Mouse (Mus musculus): Measurements from ENCODE around the gene Cd244a. TPM values are rescaled to one million over a fixed set of nuclear protein-coding genes. Genes with fewer than 3 reads are reported as not detected.

Gene Cd244a
- polyA plus RNA-seq, 1 experiment from 2014 or later, result not detected

GRCm38 (mm10) chr1:171563042-171563441 is 4.0 kb downstream of the Cd244a start:
- H3K4me3 ChIP-seq (ENCODE audit: low read depth, low read length), result no peak overlapping the region

DNA sequence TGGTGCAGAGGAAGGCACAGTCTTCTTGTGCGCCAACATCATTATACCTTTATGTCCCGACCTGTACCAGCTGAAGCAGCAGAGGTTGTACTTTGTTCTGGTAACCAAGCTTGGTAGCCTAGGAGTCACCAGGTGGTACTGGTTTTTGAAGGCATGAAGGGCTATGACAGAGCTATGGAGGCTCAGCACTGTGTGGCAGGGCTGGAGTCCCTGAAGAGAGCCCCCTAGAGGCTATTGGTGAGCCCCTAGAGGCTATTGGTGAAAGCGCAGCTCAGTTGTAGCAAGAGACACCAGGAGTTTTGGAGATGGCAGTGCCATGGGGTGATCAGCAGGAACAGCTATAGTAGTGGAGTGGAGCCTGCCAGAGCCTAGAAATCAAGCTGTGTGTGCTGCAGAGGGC is 5.3 kb downstream of the Cd244a start:
- no peaks in the 10 kb centered on the region for H3K27me3 ChIP-seq (ENCODE audit: control insufficient read depth, insufficient read depth, low read length)
- no peak overlapping the region for H3K4me2 ChIP-seq (ENCODE audit: low read depth, low read length, severe bottlenecking)
- H3K4me3 ChIP-seq (ENCODE audit: low read depth, low read length), result no peak overlapping the region
- H3K9ac ChIP-seq (ENCODE audit: low read length), result no peak overlapping the region
- WGBS, result 53% methylated on average over 3 of the region's 3 CpGs
- H3K27ac ChIP-seq (ENCODE audit: low read depth, low read length), result no peak overlapping the region
- ATAC-seq (replicated peaks; ENCODE audit: low FRiP score) (peak; percentile 61; the same call in 1 of the 2 replicates), DNase-seq (ENCODE audit: low spot score) (peak; percentile 65)
- no peaks in the 10 kb centered on the region for H3K9me3 ChIP-seq (ENCODE audit: control insufficient read depth, low read length)
- H3K36me3 ChIP-seq (ENCODE audit: control insufficient read depth, insufficient read depth, low read length), result no peaks in the 10 kb centered on the region
- H3K4me1 ChIP-seq (replicated peaks; ENCODE audit: control insufficient read depth, insufficient read depth, low read length), result no peaks in the 10 kb centered on the region

More at GRCm38 (mm10) chr1:171563042-171563441, 4.0 kb downstream of the Cd244a start:
- H3K27me3 ChIP-seq (ENCODE audit: control insufficient read depth, insufficient read depth, low read length), result no peaks in the 10 kb centered on the region
- no peaks in the 10 kb centered on the region for H3K36me3 ChIP-seq (ENCODE audit: control insufficient read depth, insufficient read depth, low read length)
- WGBS, result 76% methylated on average over 2 of the region's 2 CpGs
- ATAC-seq (replicated peaks; ENCODE audit: low FRiP score) (no peak), DNase-seq (ENCODE audit: low spot score) (no peak)
- H3K9ac ChIP-seq (ENCODE audit: low read length), result no peak overlapping the region
- no peaks in the 10 kb centered on the region for H3K9me3 ChIP-seq (ENCODE audit: control insufficient read depth, low read length)
- H3K27ac ChIP-seq (ENCODE audit: low read depth, low read length), result no peak overlapping the region
- H3K4me2 ChIP-seq (ENCODE audit: low read depth, low read length, severe bottlenecking), result no peak overlapping the region
- no peaks in the 10 kb centered on the region for H3K4me1 ChIP-seq (replicated peaks; ENCODE audit: control insufficient read depth, insufficient read depth, low read length)

GRCm38 (mm10) chr1:171565888-171566287 is 6.9 kb downstream of the Cd244a start:
- no peak for ATAC-seq (replicated peaks; ENCODE audit: low FRiP score)
- Histone ChIP-seq H3K27ac (ENCODE audit: low read depth, low read length) (no peak overlapping the region), H3K4me3 (ENCODE audit: low read depth, low read length) (no peak overlapping the region), H3K9ac (ENCODE audit: low read length) (no peak overlapping the region), H3K36me3 (ENCODE audit: control insufficient read depth, insufficient read depth, low read length) (no peaks in the 10 kb centered on the region), H3K9me3 (ENCODE audit: control insufficient read depth, low read length) (no peaks in the 10 kb centered on the region), H3K27me3 (ENCODE audit: control insufficient read depth, insufficient read depth, low read length) (no peaks in the 10 kb centered on the region), H3K4me1 (replicated peaks; ENCODE audit: control insufficient read depth, insufficient read depth, low read length) (no peaks in the 10 kb centered on the region), H3K4me2 (ENCODE audit: low read depth, low read length, severe bottlenecking) (no peak overlapping the region)
- DNase-seq (ENCODE audit: low spot score), result no peak
- 84% methylated on average over 4 of the region's 4 CpGs for WGBS

- ATAC-seq (replicated peaks; ENCODE audit: low FRiP score), result peak; percentile 33; the same call in 1 of the 2 replicates
- DNase-seq (ENCODE audit: low spot score), result peak; percentile 65
- Histone ChIP-seq H3K9me3 (ENCODE audit: control insufficient read depth, low read length) (no peaks in the 10 kb centered on the region), H3K4me1 (replicated peaks; ENCODE audit: control insufficient read depth, insufficient read depth, low read length) (no peaks in the 10 kb centered on the region), H3K27me3 (ENCODE audit: control insufficient read depth, insufficient read depth, low read length) (no peaks in the 10 kb centered on the region), H3K4me2 (ENCODE audit: low read depth, low read length, severe bottlenecking) (no peak overlapping the region), H3K36me3 (ENCODE audit: control insufficient read depth, insufficient read depth, low read length) (no peaks in the 10 kb centered on the region), H3K27ac (ENCODE audit: low read depth, low read length) (no peak overlapping the region), H3K9ac (ENCODE audit: low read length) (no peak overlapping the region), H3K4me3 (ENCODE audit: low read depth, low read length) (no peak overlapping the region)
- 29% methylated on average over 8 of the region's 8 CpGs for whole genome bisulfite sequencing
Observed at GRCm38 (mm10) chr1:171566777-171567176, 7.8 kb downstream of the Cd244a start.

DNA sequence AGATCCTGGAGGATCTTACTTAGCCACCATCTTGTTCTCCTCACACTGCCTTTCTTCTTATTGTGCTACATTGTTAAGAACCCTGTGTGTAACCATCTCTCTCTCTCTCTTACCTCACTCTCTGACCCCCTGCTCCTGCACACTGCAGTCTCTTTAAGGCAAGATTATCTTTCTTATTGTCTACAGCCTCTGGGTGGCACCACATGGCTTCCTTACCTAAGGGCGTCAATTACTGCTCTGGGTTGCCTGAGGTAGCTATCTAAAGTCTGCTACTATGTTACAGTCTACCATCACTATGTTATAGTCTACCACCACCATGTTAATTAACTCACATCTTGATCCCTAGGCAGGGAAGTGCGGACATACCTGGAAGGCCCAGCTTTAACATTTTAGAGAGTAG is 9.4 kb downstream of the Cd244a start:
- H3K9ac ChIP-seq (ENCODE audit: low read length), result no peak overlapping the region
- H3K4me3 ChIP-seq (ENCODE audit: low read depth, low read length), result no peak overlapping the region
- no peaks in the 10 kb centered on the region for H3K9me3 ChIP-seq (ENCODE audit: control insufficient read depth, low read length)
- no peak overlapping the region for H3K27ac ChIP-seq (ENCODE audit: low read depth, low read length)
- no peaks in the 10 kb centered on the region for H3K27me3 ChIP-seq (ENCODE audit: control insufficient read depth, insufficient read depth, low read length)
- no peaks in the 10 kb centered on the region for H3K36me3 ChIP-seq (ENCODE audit: control insufficient read depth, insufficient read depth, low read length)
- no peak overlapping the region for H3K4me2 ChIP-seq (ENCODE audit: low read depth, low read length, severe bottlenecking)
- WGBS, result 57% methylated on average over 2 of the region's 2 CpGs
- no peaks in the 10 kb centered on the region for H3K4me1 ChIP-seq (replicated peaks; ENCODE audit: control insufficient read depth, insufficient read depth, low read length)
- no peak for DNase-seq (ENCODE audit: low spot score)
- no peak for ATAC-seq (replicated peaks; ENCODE audit: low FRiP score)

GRCm38 (mm10) chr1:171577168-171577567 is 18.2 kb downstream of the Cd244a start:
- H3K4me1 ChIP-seq (replicated peaks; ENCODE audit: control insufficient read depth, insufficient read depth, low read length), result no peaks in the 10 kb centered on the region
- no peaks in the 10 kb centered on the region for H3K27me3 ChIP-seq (ENCODE audit: control insufficient read depth, insufficient read depth, low read length)
- DNase-seq (ENCODE audit: low spot score), result no peak
- ATAC-seq (replicated peaks; ENCODE audit: low FRiP score), result no peak
- no peaks in the 10 kb centered on the region for H3K9me3 ChIP-seq (ENCODE audit: control insufficient read depth, low read length)
- 85% methylated on average over 7 of the region's 7 CpGs for WGBS
- H3K4me2 ChIP-seq (ENCODE audit: low read depth, low read length, severe bottlenecking), result no peak overlapping the region
- H3K36me3 ChIP-seq (ENCODE audit: control insufficient read depth, insufficient read depth, low read length), result no peaks in the 10 kb centered on the region
- no peak overlapping the region for H3K27ac ChIP-seq (ENCODE audit: low read depth, low read length)
- no peak overlapping the region for H3K9ac ChIP-seq (ENCODE audit: low read length)
- no peak overlapping the region for H3K4me3 ChIP-seq (ENCODE audit: low read depth, low read length)

- H3K4me3 ChIP-seq (ENCODE audit: low read depth, low read length), result no peak overlapping the region
- no peaks in the 10 kb centered on the region for H3K9me3 ChIP-seq (ENCODE audit: control insufficient read depth, low read length)
- WGBS, result 90% methylated on average over 2 of the region's 2 CpGs
- no peak overlapping the region for H3K27ac ChIP-seq (ENCODE audit: low read depth, low read length)
- H3K27me3 ChIP-seq (ENCODE audit: control insufficient read depth, insufficient read depth, low read length), result no peaks in the 10 kb centered on the region
- no peaks in the 10 kb centered on the region for H3K36me3 ChIP-seq (ENCODE audit: control insufficient read depth, insufficient read depth, low read length)
- no peak overlapping the region for H3K9ac ChIP-seq (ENCODE audit: low read length)
- H3K4me1 ChIP-seq (replicated peaks; ENCODE audit: control insufficient read depth, insufficient read depth, low read length), result no peaks in the 10 kb centered on the region
- DNase-seq (ENCODE audit: low spot score), result no peak
- ATAC-seq (replicated peaks; ENCODE audit: low FRiP score), result no peak
- no peak overlapping the region for H3K4me2 ChIP-seq (ENCODE audit: low read depth, low read length, severe bottlenecking)
Observed at GRCm38 (mm10) chr1:171584584-171584983, 25.6 kb downstream of the Cd244a start.

- WGBS, result 86% methylated on average over 3 of the region's 3 CpGs
- ATAC-seq (replicated peaks; ENCODE audit: low FRiP score) (no peak), DNase-seq (ENCODE audit: low spot score) (no peak)
Observed at GRCm38 (mm10) chr1:171604686-171605085, 45.7 kb downstream of the Cd244a start.

GRCm38 (mm10) chr1:171606656-171607055 is 47.7 kb downstream of the Cd244a start:
- Histone ChIP-seq H3K9me3 (ENCODE audit: control insufficient read depth, low read length) (no peaks in the 10 kb centered on the region), H3K4me1 (replicated peaks; ENCODE audit: control insufficient read depth, insufficient read depth, low read length) (no peaks in the 10 kb centered on the region), H3K36me3 (ENCODE audit: control insufficient read depth, insufficient read depth, low read length) (no peaks in the 10 kb centered on the region), H3K27ac (ENCODE audit: low read depth, low read length) (no peak overlapping the region), H3K4me3 (ENCODE audit: low read depth, low read length) (no peak overlapping the region), H3K27me3 (ENCODE audit: control insufficient read depth, insufficient read depth, low read length) (no peaks in the 10 kb centered on the region), H3K4me2 (ENCODE audit: low read depth, low read length, severe bottlenecking) (no peak overlapping the region), H3K9ac (ENCODE audit: low read length) (no peak overlapping the region)
- WGBS, result 73% methylated on average over 3 of the region's 3 CpGs
- no peak for ATAC-seq (replicated peaks; ENCODE audit: low FRiP score)
- no peak for DNase-seq (ENCODE audit: low spot score)

More at GRCm38 (mm10) chr1:171604686-171605085, 45.7 kb downstream of the Cd244a start:
- H3K36me3 ChIP-seq (ENCODE audit: control insufficient read depth, insufficient read depth, low read length), result no peaks in the 10 kb centered on the region
- H3K9me3 ChIP-seq (ENCODE audit: control insufficient read depth, low read length), result no peaks in the 10 kb centered on the region
- no peak overlapping the region for H3K27ac ChIP-seq (ENCODE audit: low read depth, low read length)
- H3K4me3 ChIP-seq (ENCODE audit: low read depth, low read length), result no peak overlapping the region
- no peak overlapping the region for H3K9ac ChIP-seq (ENCODE audit: low read length)
- H3K4me2 ChIP-seq (ENCODE audit: low read depth, low read length, severe bottlenecking), result no peak overlapping the region
- H3K4me1 ChIP-seq (replicated peaks; ENCODE audit: control insufficient read depth, insufficient read depth, low read length), result no peaks in the 10 kb centered on the region
- H3K27me3 ChIP-seq (ENCODE audit: control insufficient read depth, insufficient read depth, low read length), result no peaks in the 10 kb centered on the region

All from forebrain, embryonic 11.5 days (tissue).